Mouse (Mus musculus): ENCODE measurements around the gene AI837181. TPM values are rescaled to one million over a fixed set of nuclear protein-coding genes. Genes with fewer than 3 reads are reported as not detected.
A peak's percentile ranks its signal among the peaks of the same experiment; 100 is the strongest.
"Not testable (repeated sequence)": the region's sequence is repeated elsewhere in the genome, so short reads cannot be mapped to it uniquely, and the experiment has no call there.

The AI837181 gene
- polyA plus RNA-seq, 1 experiment from 2014 or later = 63.9 TPM

DNA sequence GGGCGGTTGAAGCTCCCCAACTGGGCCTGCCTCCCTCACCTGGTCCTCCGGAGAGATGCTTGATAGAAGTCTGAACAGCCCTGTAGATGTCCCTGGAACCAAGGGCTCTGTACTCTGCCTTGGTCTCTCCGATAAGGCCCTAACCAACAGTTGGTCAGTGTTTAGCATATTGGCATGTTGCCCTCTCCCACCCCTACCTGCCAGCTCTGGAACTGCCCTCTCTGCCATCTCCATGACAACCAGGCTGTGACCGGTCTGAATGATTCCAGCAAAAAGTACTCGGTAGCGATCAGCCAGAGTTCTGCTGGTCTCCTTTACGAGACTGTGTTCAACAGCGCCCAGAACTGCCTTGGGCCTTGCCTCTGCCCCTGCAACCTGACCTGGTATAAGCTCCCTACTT lies 22.7 kb upstream of the AI837181 start, which contains the start of gene Tsga10ip:
TSS of gene Tsga10ip (minus strand) at position 234 of the 400 bp plus-strand sequence.
- Histone ChIP-seq H3K27ac (no peak within 1 kb of the TSS), H3K4me3 (no peak within 1 kb of the TSS), H3K9me3 (no peaks in the 10 kb centered on the region), H3K36me3 (no peaks in the 10 kb centered on the region), H3K27me3 (ENCODE audit: insufficient read depth, poor library complexity, severe bottlenecking) (no peaks in the 10 kb centered on the region), H3K4me1 (replicated peaks) (peaks cover 15% of the 10 kb centered on the region)
- WGBS = 80% methylated on average over 8 of the region's 8 CpGs
- no peak for DNase-seq (ENCODE audit: low spot score)

DNA sequence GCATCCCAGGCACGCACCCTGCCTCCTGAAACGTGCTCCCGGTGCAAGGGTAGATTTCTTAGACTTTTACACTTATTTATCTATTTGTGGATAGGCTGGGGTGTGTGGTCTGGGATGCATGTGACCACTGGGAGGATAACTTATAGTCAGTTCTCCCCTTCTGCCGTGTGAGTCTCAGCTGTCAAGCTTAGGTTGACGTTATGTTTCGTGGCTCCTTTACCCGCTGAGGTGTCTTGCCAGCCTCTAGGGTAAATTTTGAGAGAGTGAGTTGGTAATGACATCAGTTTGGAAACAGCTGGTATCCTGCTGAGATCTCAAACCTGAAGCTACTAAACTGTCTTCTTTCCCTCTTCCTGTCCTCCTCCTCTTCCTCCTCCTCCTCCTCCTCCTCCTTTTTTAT lies 19.0 kb upstream of the AI837181 start:
- H3K27ac ChIP-seq = peak overlapping the region; percentile 83
- no peak for DNase-seq (ENCODE audit: low spot score)
- WGBS = 35% methylated on average over 7 of the region's 7 CpGs

DNA sequence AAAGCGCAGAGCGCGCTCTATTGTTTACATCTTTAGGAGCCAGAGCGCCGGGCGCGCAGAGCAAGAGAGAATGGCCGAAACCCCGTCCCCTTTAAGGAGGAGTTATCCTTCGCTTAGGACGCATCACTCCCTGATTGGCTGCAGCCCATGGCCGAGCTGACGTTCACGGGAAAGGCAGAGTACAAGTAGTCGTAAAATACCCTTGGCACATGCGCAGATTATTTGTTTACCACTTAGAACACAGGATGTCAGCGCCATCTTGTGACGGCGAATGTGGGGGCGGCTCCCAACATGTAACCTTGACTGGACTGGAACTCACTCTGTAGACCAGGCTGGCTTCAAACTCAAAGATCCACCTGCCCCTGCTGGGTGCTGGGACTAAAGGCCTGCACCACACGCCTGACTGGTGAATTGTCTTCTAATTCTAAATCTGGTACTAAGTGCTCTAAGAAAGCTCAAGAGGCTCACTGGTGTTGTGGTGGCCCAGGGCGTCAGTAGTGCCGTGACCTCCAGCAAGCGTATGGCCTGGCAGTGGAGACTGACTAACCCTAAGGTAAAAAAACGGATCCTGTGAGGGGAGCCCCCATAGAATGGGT lies 18.3 kb upstream of the AI837181 start:
- 13% methylated on average over 25 of the region's 25 CpGs for WGBS
- Histone ChIP-seq H3K4me3 (peak overlapping the region; percentile 65), H3K4me1 (replicated peaks) (peaks cover 19% of the 10 kb centered on the region), H3K27ac (peak overlapping the region; percentile 91)
- not testable (repeated sequence) for H3K9me3 ChIP-seq; H3K36me3 ChIP-seq; H3K27me3 ChIP-seq (ENCODE audit: insufficient read depth, poor library complexity, severe bottlenecking)
- peak; percentile 61 for DNase-seq (ENCODE audit: low spot score)

More for the DNA sequence above, 19.0 kb upstream of the AI837181 start:
- peaks cover 20% of the 10 kb centered on the region for H3K4me1 ChIP-seq (replicated peaks)
- peak overlapping the region; percentile 48 for H3K4me3 ChIP-seq
- H3K36me3 ChIP-seq = peaks cover 4% of the 10 kb centered on the region; the same call in 1 of the 2 replicates
- no peaks in the 10 kb centered on the region for H3K9me3 ChIP-seq
- H3K27me3 ChIP-seq (ENCODE audit: insufficient read depth, poor library complexity, severe bottlenecking) = no peaks in the 10 kb centered on the region

DNA sequence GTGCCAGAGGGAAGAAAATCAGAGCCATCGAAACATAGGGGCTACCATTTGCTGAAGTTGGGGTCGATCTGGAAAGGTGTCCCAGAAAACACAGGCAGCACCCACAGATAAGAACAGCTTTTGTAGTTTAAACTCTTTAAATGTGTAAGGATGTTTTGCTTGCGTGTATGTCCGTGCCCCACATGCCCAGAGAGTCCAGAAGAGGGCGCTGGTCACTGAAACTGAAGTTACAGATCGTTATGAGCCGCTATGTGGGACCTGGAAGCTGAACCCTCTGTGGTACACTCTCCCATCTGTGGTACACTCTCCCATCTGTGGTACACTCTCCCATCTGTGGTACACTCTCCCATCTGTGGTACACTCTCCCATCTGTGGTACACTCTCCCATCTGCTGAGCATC lies 17.8 kb upstream of the AI837181 start:
- Histone ChIP-seq H3K4me3 (peak overlapping the region; percentile 65), H3K27ac (peak overlapping the region; percentile 91), H3K4me1 (replicated peaks) (peaks cover 22% of the 10 kb centered on the region), H3K27me3 (ENCODE audit: insufficient read depth, poor library complexity, severe bottlenecking) (no peaks in the 10 kb centered on the region), H3K36me3 (peaks cover 4% of the 10 kb centered on the region; the same call in 1 of the 2 replicates), H3K9me3 (no peaks in the 10 kb centered on the region)
- 20% methylated on average over 7 of the region's 7 CpGs for WGBS
- DNase-seq (ENCODE audit: low spot score) = peak; percentile 63

DNA sequence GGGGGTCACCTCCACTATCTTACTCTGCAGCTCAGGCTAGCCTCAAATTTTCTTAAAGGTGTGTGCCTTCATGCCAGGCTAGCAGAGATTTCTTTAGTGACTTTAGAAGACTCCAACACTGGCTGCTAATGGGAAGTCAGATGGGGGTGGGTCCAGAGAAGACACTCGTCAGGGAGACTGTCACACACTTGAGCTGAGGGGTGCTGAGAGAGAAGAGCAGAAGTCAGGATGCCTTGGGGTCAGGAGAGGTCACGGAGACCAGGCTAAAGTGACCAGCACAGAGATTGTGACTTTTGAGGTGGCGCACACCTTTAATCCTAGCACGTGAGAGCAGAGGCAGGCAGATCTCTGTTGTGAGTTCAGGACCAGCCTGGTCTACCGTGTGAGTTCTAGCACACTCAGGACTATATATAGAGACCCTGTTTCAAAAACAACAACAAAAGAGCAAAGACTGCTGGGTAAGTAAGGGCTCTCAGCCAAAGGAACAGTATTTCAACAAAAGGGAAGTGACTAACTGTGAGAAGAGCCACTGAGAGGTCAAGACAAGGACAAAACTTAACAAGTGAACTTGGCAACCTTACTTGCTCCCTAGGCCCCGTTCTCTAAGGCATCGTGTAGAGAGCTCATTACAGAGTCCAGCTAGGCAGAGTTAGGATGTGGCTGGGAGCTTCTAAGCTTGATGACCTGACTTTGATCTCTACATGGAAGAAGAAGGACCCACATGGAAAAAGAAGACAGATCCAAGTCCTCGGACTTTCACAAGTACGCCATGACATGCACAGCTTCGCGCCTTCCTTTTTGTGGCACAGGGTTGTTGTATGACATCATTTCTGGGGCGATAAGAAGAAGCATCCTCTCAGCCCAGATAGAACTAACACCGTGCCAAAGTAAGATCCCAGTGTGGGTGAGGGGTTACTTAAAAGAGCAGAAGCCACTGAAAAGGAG lies 16.6 kb upstream of the AI837181 start:
- Histone ChIP-seq H3K27me3 (ENCODE audit: insufficient read depth, poor library complexity, severe bottlenecking) (no peaks in the 10 kb centered on the region), H3K36me3 (peaks cover 4% of the 10 kb centered on the region; the same call in 1 of the 2 replicates), H3K4me3 (peak overlapping the region; percentile 65; the same call in 1 of the 2 replicates), H3K9me3 (no peaks in the 10 kb centered on the region), H3K4me1 (replicated peaks) (peaks cover 22% of the 10 kb centered on the region), H3K27ac (0 out of 2 replicates have a peak overlapping the region, but pooled peaks have one; percentile 91)
- 93% methylated on average over 13 of the region's 13 CpGs for WGBS
- no peak for DNase-seq (ENCODE audit: low spot score)

DNA sequence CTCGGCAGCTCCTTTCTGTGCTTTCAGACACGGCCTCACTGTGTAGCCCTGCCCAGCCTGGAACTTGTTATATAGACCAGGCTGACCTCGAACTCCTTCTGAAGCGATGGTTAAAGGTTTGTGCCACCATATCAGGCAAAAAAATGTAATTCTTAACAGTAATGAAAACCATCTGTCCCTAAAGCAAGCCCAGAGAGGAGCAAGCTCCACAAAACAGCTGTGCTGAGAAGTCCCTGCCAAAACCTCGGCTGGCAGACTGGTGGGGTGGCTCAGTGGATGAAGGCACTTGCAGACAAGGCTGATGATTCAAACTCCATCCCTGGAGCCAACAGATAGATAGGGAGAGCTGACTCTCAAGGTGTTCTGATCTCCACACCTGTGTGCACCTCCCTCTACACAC lies 15.9 kb upstream of the AI837181 start:
- Histone ChIP-seq H3K4me3 (no peak overlapping the region), H3K4me1 (replicated peaks) (peaks cover 22% of the 10 kb centered on the region), H3K36me3 (peaks cover 4% of the 10 kb centered on the region; the same call in 1 of the 2 replicates), H3K27ac (no peak overlapping the region), H3K27me3 (ENCODE audit: insufficient read depth, poor library complexity, severe bottlenecking) (no peaks in the 10 kb centered on the region), H3K9me3 (no peaks in the 10 kb centered on the region)
- 78% methylated on average over 5 of the region's 5 CpGs for WGBS
- DNase-seq (ENCODE audit: low spot score) = no peak

DNA sequence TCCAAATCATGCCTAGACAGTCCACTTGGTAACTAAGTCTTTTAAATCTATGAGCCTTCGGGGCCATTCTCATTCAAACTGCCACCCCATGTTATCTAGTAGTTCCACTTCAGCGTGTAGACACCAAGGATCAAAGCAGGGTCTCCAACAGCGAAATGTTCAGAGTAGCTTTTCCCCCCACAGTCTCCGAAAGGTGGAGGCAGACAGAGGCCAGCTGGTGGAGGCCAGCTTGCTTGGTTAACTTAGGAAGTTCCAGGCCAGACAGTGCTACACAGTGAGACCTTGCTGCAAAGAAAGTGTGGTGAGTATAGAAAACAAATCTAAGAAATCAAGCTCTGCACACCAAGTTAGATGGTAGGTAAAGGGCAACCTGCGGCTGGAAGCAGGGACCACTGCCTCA lies 14.3 kb upstream of the AI837181 start:
- peaks cover 21% of the 10 kb centered on the region for H3K4me1 ChIP-seq (replicated peaks)
- WGBS = 90% methylated on average over 5 of the region's 5 CpGs
- H3K9me3 ChIP-seq = no peaks in the 10 kb centered on the region
- no peak overlapping the region for H3K27ac ChIP-seq
- DNase-seq (ENCODE audit: low spot score) = no peak
- no peaks in the 10 kb centered on the region for H3K27me3 ChIP-seq (ENCODE audit: insufficient read depth, poor library complexity, severe bottlenecking)
- H3K4me3 ChIP-seq = no peak overlapping the region
- peaks cover 4% of the 10 kb centered on the region; the same call in 1 of the 2 replicates for H3K36me3 ChIP-seq

DNA sequence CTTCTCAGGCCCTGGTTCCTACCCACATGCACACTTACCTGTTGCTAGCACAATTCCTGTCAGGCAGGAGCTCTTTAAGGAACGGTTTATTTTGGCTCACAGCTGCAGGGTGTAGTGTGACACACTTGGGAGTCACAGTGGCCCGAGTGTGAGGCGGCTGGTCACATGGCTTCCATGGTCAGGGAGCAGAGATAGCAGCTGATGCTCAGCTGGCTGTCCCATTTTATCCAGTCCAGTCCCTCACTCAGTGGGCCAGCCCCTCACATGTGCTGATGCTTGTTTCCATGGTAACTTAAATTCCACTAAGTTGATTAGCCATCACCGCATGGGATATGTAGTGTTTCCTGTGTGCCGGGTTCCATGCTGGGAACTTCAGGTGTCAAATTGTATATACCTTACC lies 13.0 kb upstream of the AI837181 start:
- Histone ChIP-seq H3K36me3 (peaks cover 4% of the 10 kb centered on the region; the same call in 1 of the 2 replicates), H3K27ac (no peak overlapping the region), H3K4me1 (replicated peaks) (peaks cover 15% of the 10 kb centered on the region), H3K4me3 (no peak overlapping the region), H3K27me3 (ENCODE audit: insufficient read depth, poor library complexity, severe bottlenecking) (no peaks in the 10 kb centered on the region), H3K9me3 (no peaks in the 10 kb centered on the region)
- no peak for DNase-seq (ENCODE audit: low spot score)
- WGBS = 78% methylated on average over 5 of the region's 5 CpGs

DNA sequence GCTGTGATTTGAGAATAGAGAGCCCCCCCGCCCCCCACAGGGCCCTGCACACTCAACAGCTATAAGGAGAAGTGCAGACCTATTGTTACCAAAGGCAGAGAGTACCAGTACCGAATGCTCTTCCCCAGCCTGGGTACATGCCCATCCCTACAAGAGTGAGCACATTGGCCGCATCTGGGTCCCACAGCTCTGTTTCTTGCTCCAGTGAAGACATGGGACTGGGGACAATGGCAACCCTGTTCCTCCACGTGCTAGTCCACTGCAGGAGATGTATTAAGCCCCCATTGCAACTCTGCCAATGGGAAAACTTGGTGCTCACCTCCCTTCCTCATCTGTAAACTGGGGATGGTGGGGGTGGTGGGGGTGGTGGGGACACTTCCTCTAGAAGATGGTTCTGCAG lies 11.1 kb upstream of the AI837181 start:
- Histone ChIP-seq H3K27me3 (ENCODE audit: insufficient read depth, poor library complexity, severe bottlenecking) (no peaks in the 10 kb centered on the region), H3K36me3 (peaks cover 13% of the 10 kb centered on the region), H3K4me1 (replicated peaks) (peaks cover 3% of the 10 kb centered on the region; the same call in 1 of the 2 replicates), H3K9me3 (no peaks in the 10 kb centered on the region), H3K4me3 (no peak overlapping the region), H3K27ac (no peak overlapping the region)
- no peak for DNase-seq (ENCODE audit: low spot score)
- 75% methylated on average over 4 of the region's 4 CpGs for WGBS

DNA sequence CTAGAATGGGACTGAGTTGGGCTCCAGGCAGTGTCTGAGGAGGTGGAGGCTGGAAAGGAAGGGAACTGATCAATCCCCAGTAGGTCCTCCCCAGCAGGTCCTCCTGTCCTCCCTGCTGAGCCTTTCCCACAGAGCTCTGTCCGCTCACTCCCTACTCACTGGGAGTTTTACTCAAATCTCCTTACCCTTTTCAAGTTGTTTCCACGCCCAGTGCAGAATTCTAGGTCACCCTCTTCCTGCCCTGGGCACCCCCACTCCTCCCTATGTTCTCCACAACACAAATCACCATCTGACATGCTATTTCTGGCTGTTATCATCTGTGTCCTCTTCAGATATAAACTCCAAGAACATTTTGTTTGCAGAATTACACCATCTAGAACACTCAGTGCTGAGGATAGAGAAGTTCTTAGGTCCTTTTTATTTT lies 10.4 kb upstream of the AI837181 start:
- no peaks in the 10 kb centered on the region for H3K27me3 ChIP-seq (ENCODE audit: insufficient read depth, poor library complexity, severe bottlenecking)
- H3K36me3 ChIP-seq = peaks cover 14% of the 10 kb centered on the region
- H3K9me3 ChIP-seq = no peaks in the 10 kb centered on the region
- no peak overlapping the region for H3K4me3 ChIP-seq
- peaks cover 3% of the 10 kb centered on the region; the same call in 1 of the 2 replicates for H3K4me1 ChIP-seq (replicated peaks)
- H3K27ac ChIP-seq = no peak overlapping the region
- DNase-seq (ENCODE audit: low spot score) = no peak
- WGBS = 64% methylated on average over 2 of the region's 2 CpGs

DNA sequence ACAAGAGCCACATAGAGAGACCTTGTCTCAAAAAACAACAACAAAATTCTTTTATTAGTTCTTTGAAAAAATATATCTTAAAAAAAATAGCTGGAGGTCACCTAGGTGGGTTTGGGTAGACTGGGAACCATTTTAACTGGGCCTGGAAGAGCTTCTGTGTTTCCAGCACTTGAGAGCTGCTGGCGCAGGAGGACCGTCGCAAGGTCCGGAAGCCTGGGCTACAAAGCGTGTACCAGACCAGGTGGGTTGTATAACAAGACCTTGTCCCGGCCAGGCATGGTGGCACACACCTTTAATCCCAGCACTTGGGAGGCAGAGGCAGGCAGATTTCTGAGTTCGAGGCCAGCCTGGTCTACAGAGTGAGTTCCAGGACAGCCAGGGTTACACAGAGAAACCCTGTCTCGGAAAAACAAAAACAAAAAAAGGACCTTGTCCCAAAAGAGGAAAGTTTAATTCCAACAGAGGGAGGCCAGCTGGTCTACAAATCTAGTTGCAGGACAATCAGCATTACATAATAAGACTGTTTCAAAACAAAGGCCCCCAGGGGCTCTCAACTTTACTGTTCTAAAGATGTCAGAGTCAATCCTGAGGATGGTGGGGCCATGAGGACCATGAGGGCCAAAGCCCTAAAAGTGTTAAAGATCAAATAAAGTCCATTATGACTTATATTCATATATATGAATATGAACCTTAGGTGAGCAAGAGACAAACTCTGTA lies 6.0 kb upstream of the AI837181 start:
- H3K27me3 ChIP-seq (ENCODE audit: insufficient read depth, poor library complexity, severe bottlenecking) = no peaks in the 10 kb centered on the region
- peaks cover 54% of the 10 kb centered on the region for H3K36me3 ChIP-seq
- 94% methylated on average over 8 of the region's 8 CpGs for WGBS
- H3K4me1 ChIP-seq (replicated peaks) = peaks cover 18% of the 10 kb centered on the region
- DNase-seq (ENCODE audit: low spot score) = no peak
- H3K4me3 ChIP-seq = no peak overlapping the region
- H3K9me3 ChIP-seq = no peaks in the 10 kb centered on the region
- no peak overlapping the region for H3K27ac ChIP-seq

DNA sequence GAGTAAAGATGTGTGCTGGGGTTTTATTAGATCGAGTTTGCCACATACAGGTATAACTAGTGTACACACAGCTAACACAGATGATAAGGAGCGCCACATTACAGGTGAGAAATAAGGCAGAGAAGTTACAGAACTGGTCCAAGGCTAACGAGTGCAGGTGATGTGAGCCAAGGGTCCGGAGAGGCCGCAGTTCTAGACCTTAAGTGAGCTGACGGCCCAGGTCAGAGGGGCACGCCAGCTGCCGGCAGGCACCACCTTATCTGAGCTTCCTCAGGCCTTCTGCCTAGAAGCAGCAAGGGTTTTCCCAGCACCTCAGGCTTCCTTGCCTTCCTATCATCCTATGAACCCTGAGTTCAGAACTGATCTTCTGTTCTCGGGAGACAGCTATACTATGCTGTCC lies 5.3 kb upstream of the AI837181 start:
- WGBS = 92% methylated on average over 9 of the region's 9 CpGs
- Histone ChIP-seq H3K27ac (no peak overlapping the region), H3K27me3 (ENCODE audit: insufficient read depth, poor library complexity, severe bottlenecking) (no peaks in the 10 kb centered on the region), H3K4me3 (no peak overlapping the region), H3K4me1 (replicated peaks) (peaks cover 21% of the 10 kb centered on the region), H3K9me3 (no peaks in the 10 kb centered on the region), H3K36me3 (peaks cover 54% of the 10 kb centered on the region)
- DNase-seq (ENCODE audit: low spot score) = no peak
